Mouse (Mus musculus) splenic B cell, adult 2 months (primary cell): ENCODE measurements around the gene Pde4c.

Source experiments
- DNase-seq: peaks from one replicate; pipeline ENCODE4 v3.0.0-alpha.2; 2011; ENCODE audit warnings: low read depth, low spot score
- H3K27me3 ChIP-seq: 2 replicates; pipeline ENCODE4 v1.6.1; 2012; ENCODE audit warnings: mild to moderate bottlenecking, low read length, moderate library complexity, mixed read lengths; ENCODE audit not compliant: control insufficient read depth, poor library complexity, insufficient read depth, severe bottlenecking
- H3K36me3 ChIP-seq: 2 replicates; pipeline ENCODE4 v1.6.1; 2012; ENCODE audit warnings: mild to moderate bottlenecking, low read length, moderate library complexity, mixed read lengths; ENCODE audit not compliant: control insufficient read depth, poor library complexity, insufficient read depth, severe bottlenecking

Gene Pde4c

DNA sequence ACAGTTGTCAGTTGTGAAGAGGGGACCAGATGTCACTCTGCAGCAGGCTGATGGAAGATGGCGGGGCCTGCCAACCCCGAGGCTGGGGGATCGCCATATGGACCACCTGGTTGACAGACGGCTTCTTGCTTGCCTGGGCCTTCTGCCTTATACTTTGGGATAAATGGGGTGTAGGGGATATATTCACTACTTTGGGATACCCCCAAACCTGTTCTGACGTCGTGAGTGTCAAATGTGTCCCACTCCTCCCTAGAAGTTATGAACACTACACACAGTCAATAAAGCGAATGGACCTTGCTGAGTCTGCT, 34.7 kb downstream of the Pde4c start:
- DNase-seq, result no peak
- Histone ChIP-seq H3K36me3 (peaks cover 5% of the 10 kb centered on the region), H3K27me3 (no peaks in the 10 kb centered on the region)

DNA sequence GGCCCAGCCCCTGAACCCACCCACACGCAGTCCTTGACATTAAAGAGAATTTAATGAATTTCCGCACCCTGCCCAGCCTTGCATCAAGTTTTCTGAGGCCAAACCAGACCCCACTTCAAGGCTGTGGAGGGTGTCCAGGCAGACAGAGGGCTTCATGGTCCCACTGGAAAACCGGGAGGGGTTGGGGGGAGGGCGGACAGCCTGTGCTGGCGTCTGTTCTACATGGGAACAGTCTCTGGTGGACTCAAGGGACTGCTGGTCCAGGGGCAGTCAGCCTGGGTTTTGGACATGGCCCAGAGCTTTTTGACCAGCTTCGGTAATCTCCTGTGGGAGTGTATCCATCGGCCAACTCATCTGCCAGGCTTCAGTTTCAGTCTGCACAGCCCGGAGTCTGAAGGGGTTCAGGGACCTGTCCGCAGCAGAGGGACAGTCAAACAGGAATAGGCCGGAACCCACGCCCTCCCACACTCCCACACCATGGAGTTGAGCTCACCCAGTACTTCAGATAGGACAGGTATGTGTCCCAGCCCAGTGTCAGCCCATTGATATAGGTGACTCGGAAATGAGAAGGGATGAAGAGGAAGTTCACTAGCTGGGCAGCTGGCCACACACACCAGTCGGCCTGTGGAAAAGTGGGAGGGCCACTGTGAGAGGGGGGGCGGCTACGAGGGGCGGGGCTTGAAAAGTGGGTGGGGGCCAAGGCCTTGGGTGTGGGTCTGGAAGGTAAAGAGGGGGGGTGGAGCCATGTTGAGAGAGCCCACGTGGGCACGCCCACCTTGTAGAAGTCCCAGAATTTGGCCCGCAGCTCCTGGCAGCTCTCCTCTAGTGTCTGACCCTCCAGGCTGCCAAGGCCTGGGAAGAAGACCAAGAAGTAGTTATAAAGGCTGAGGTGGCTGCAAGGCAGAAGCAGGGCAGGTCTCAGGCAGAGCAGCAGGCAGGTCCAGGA, 35.4 kb downstream of the Pde4c start:
- no peak for DNase-seq
- no peaks in the 10 kb centered on the region for H3K27me3 ChIP-seq
- peaks cover 9% of the 10 kb centered on the region for H3K36me3 ChIP-seq

DNA sequence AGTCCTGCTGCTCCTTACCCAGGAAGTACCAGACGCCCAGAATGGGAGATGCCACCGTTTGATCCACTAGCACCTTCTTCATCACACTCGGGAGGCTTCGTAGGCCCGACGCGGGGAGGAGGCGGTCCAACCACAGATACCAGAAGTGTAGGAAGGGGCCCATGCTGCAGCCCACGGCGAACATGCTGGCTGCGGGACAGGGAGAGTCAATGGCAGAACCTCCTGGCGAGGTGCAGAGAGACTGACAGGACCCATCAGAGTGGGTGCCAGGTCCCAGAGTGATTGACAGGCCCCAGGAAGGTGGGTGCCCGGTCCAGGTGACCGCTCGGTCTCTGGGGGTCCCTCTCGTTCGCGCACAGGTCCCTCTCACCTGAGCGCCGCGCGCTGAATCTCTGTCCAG, 36.8 kb downstream of the Pde4c start:
- DNase-seq, result no peak
- Histone ChIP-seq H3K27me3 (no peaks in the 10 kb centered on the region), H3K36me3 (peaks cover 14% of the 10 kb centered on the region)

DNA sequence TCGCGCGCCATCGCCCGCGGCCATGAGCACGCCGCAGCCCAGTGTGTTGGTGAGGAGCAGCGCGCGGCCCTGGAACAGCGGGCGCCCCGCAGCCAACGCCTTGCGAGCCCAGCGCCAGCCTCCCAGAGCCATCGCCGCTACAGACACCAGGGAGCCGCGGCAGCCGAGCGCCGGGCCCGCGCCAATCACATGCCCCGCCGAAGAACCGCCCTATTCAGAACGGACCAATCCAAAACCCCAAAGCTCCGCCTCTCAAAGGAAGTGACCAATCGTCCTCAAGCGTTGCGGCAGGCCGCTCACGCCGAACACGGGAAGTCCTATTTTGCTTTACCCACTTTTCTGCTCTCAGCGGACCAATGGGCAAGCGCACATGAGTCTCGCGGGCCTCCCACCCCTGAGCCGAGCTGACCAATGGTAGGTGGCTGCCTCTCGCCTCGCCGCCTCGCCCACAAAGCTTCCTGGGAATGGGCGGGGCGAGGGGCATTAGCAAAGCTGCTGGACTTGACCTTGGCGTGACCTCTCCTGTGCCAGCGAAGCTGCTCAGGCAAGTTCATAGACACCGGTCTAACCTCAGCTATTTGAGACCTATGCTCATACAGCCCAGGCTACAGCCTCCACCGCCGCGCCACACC, 37.4 kb downstream of the Pde4c start, which contains the start of gene Mpv17l2:
Gene Mpv17l2, minus strand, starts transcription at position 172 of the 632 bp plus-strand sequence.
- Histone ChIP-seq H3K36me3 (peaks cover 14% of the 10 kb centered on the region), H3K27me3 (no peaks in the 10 kb centered on the region)
- peak; percentile 98 for DNase-seq

DNA sequence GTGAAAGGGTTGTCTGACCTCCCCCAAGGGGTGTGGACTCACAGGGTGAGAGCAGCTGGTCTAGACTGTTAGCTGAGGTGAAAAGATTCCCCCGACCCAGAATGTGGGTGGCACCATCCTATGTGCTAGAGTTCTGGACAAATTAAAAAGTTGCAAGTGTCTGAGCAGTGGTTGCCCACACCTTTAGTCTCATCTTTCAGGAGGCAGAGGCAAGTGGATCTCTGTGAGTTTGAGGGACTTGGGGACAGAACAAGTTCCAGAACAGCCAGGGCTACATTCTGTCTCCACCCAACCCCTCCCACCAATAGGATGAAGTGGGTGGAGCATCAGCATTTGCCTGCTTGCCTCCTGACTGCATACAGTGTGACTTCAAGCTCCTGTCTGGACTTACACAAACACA, 38.6 kb downstream of the Pde4c start:
- H3K36me3 ChIP-seq, result peaks cover 14% of the 10 kb centered on the region
- no peak for DNase-seq
- no peaks in the 10 kb centered on the region for H3K27me3 ChIP-seq

DNA sequence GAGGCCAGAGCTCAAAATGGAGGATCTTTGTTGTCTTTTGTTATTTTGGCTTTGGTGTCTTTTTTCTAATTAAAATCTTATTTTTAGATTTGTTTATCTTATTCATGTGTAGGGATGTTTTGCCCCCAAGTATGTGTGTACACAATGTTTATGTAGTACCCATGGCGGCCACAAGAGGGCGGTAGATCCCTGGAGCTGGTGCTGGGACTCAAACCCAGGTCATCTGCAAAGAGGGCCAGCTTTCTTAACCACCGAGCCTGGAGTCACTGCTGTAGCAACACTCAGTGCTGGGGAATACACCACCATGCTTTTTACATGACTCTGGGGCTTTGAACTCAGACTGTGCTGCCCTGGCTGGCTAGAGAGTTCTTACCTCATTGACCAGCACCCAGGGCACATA, 39.8 kb downstream of the Pde4c start:
- peaks cover 14% of the 10 kb centered on the region for H3K36me3 ChIP-seq
- no peaks in the 10 kb centered on the region for H3K27me3 ChIP-seq
- peak; percentile 82 for DNase-seq

DNA sequence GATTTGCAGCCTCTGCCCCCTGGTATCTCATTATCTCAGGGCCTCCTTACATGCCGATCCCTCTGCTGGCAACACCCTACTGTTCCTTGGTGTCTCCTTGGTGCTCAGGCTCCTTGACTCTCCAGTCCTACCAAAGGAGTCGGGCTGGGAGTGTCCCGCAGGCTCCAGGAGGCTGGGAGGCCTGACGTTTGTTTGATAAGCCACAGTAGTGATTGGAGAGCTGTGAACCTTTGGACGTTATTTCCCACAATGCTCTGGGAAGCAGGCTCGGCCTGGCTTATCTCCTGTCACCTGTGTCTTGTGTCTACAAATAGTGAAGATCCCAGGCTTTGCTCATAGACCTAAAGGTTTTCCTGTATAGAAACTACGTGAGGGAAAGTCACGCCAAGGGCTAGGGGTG, 40.5 kb downstream of the Pde4c start:
- Histone ChIP-seq H3K27me3 (no peaks in the 10 kb centered on the region), H3K36me3 (peaks cover 14% of the 10 kb centered on the region)
- DNase-seq, result no peak

DNA sequence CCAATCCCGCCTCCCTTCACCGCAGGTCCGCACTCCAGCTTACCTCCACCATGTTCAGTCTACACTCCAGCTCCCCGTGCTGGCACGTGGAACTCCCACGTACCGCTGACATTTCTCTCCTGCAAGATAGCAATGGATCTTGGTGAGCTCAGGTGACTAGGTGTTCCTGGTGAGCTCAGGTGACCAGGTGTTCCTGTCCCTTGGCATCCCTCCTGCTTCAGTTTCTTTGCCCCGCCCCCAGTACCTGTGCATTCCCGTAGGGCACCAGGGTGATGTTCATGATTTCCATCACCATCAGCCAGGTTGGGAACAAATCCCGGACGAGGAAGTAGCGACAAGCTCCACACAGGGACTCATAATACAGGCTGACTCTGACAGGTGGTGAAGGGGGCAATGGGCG, 41.2 kb downstream of the Pde4c start:
- DNase-seq, result no peak
- no peaks in the 10 kb centered on the region for H3K27me3 ChIP-seq

DNA sequence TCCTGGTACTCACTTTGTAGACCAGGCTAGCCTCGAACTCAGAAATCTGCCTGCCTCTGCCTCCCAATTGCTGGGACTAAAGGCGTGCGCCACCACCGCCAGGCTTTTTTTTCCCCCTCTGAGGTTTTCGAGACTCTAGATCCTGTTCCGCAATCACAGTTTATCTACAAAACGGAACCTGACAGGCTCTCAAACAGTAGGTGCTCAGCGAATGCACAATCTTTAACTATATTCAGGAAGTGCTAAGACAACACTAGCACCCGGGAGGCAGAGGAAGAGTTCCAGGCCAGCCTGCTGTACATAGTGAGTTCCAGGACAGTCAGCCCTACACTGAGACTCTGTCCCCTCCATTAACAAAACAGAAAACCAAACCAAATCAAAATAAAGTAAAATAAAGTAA, 41.8 kb downstream of the Pde4c start:
- peak; percentile 68 for DNase-seq
- Histone ChIP-seq H3K36me3 (peaks cover 14% of the 10 kb centered on the region), H3K27me3 (no peaks in the 10 kb centered on the region)

More for the DNA sequence above, 41.2 kb downstream of the Pde4c start:
- peaks cover 14% of the 10 kb centered on the region for H3K36me3 ChIP-seq

DNA sequence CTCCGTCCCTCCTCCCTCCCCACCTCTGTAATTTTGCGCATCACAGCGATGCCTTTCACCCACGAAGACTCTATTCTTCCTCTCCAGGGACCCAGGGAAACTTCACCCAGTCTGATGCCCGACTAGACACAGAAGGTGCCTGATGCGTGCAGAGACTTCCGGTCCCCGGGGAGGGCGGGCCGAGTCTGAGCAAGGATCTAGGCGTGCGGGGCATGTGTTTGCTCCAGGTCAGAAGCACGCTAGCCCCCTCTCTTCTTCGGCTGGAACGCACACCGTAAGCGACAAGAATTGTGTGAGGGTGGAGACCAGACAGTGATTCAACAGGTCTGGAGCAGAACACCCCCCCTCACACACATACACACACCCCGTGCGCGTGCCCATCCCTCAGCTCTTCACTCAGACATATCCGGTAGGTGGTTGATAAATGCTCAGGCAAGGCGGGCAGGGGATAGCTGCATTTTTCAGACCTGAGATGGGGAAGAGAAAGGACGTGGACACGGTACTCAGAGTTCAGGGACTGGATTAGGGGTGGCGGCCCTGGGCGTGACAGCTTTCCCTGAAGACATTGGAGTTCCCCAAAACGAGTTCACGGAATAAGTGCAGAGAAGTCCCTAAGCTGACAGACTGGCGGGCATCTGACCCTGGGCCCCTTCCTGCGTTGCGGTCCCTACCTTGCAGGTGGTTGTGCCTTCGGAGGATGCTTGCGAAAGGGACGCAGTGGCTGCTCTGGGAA, 42.5 kb downstream of the Pde4c start:
- DNase-seq, result peak; percentile 93
- H3K27me3 ChIP-seq, result no peaks in the 10 kb centered on the region
- peaks cover 14% of the 10 kb centered on the region for H3K36me3 ChIP-seq

DNA sequence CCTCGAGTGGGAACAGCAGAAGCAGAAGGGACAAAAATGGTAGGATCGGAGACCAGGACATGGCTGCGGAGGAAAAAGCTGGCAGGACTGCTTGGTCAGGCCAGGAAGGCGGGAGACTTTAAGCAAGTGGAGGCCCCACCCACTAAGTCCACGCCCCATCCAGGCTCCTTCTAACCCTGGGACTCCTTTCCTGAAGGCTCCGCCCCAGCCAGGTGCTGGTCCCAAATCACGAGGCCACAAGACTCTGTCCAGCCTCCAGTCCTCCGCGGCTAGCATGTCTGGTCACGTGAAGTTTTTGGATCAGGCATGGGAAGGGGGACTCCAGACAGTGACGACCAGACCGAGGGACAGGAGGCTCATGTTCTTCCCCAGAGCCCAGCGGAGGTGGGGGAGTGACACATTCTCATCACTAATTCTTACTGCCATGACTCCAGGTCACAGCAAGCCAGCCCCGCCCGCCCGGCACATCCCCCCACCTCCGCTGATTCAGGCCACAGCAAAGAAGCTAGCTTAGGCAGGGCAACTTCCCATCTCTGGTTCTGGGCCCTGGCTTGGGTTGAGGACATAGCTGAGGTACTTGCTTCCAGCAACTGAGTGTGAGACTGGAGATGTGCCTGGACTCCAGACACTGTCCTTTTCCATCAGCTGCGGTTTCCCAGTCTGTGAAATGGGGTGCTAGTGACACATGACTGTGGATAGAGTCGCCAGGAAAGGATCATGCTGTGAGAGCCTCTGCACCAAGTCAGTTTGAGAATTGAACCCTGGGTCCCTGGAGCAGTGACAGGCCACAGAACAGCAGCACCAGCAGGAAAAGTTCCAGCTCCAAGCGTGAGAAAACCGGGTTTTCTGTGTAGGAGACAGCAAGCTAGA, 43.3 kb downstream of the Pde4c start:
- Histone ChIP-seq H3K36me3 (peaks cover 14% of the 10 kb centered on the region), H3K27me3 (no peaks in the 10 kb centered on the region)
- peak; percentile 67 for DNase-seq

DNA sequence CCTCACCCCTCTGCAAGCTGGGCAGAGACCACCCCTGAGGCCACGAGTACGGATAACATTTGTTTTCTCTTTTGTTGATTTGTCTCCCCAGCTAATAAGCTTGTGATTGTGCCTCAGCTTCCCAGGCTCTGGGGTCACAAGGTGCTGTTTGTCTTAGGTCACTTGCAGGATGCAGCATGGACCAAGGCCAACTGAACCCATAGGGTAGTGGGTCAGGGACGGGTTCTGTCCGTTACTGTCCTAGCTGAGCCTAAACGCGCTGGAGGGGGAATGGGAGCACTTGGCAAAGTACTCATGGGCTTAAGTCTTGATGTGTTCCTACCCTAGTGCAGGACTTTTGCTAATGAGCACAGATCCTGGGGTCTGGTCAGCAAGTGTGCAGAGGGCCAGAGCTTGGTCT, 44.0 kb downstream of the Pde4c start:
- DNase-seq, result no peak
- Histone ChIP-seq H3K36me3 (peaks cover 13% of the 10 kb centered on the region), H3K27me3 (no peaks in the 10 kb centered on the region)

DNA sequence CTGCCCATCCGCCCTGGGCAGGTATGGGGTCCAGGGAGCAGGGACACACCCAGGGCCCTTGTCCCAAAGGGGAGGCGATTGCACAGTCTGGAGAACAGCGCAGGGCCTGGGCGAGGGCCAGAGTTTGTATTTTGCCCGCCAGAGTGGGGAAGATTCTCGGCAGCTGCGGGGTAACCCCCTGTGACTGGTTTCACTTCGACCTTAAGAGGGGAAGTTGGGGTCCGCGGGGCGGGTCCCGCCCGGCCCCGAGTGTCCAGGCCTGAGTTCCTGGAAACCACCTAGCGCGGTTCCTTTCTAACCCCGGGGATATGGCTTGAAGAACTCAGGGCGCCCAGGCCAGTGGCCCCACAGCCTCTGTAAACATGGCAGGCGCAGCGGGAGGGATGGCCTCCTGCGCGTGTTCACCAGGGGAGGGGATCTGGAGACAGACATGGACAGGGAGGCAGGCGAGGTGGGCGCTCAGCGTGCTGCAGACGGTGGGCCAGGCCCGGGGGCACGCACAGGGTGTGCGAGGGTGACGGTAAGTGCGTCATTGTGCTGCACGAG, 44.8 kb downstream of the Pde4c start:
- peaks cover 9% of the 10 kb centered on the region for H3K36me3 ChIP-seq
- no peaks in the 10 kb centered on the region for H3K27me3 ChIP-seq
- peak; percentile 86 for DNase-seq

DNA sequence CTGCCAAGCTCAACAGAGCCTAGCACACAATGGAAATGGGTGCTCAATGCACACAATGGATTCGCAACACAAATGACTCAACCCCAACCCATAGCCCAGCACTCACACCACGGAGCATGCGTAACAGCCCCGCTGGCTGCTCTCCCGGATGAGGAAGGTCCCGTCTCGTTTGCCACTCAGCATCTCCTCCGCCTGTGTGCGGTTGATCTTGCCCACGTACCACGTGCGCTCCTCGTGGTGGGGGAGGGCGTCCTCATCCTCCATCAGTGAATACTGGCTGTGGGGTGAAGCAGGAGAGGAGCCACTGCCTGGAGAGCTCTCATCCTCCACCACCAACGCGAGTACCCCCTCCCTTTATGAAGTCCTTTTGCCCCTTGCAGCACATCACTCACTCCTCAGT, 45.4 kb downstream of the Pde4c start:
- peak; percentile 50 for DNase-seq
- Histone ChIP-seq H3K36me3 (peaks cover 5% of the 10 kb centered on the region), H3K27me3 (no peaks in the 10 kb centered on the region)
